Mouse (Mus musculus): ENCODE results near the gene Gm20388.
A peak's percentile ranks its signal among the peaks of the same experiment; 100 is the strongest.

The Gm20388 gene

GRCm38 (mm10) chr8:120507290-120507689 lies 596.6 kb downstream of the Gm20388 start:
- DNase-seq (ENCODE audit: extremely low read depth, insufficient read length, low spot score): no peak

GRCm38 (mm10) chr8:120509136-120510034 lies 598.7 kb downstream of the Gm20388 start:
- DNase-seq (ENCODE audit: extremely low read depth, insufficient read length, low spot score): no peak

GRCm38 (mm10) chr8:120510035-120510416 lies 599.4 kb downstream of the Gm20388 start:
- no peak for DNase-seq (ENCODE audit: extremely low read depth, insufficient read length, low spot score)

GRCm38 (mm10) chr8:120510863-120511457 lies 600.3 kb downstream of the Gm20388 start:
- no peak for DNase-seq (ENCODE audit: extremely low read depth, insufficient read length, low spot score)

- DNase-seq (ENCODE audit: extremely low read depth, insufficient read length, low spot score): no peak
Measured at GRCm38 (mm10) chr8:120511737-120512136, 601.1 kb downstream of the Gm20388 start.

- DNase-seq (ENCODE audit: extremely low read depth, insufficient read length, low spot score): no peak
Measured at GRCm38 (mm10) chr8:120512326-120512725, 601.7 kb downstream of the Gm20388 start.

- DNase-seq (ENCODE audit: extremely low read depth, insufficient read length, low spot score): no peak
Measured at GRCm38 (mm10) chr8:120513145-120513544, 602.5 kb downstream of the Gm20388 start.

GRCm38 (mm10) chr8:120513638-120514461 lies 603.2 kb downstream of the Gm20388 start:
- DNase-seq (ENCODE audit: extremely low read depth, insufficient read length, low spot score): no peak

- DNase-seq (ENCODE audit: extremely low read depth, insufficient read length, low spot score): no peak
Measured at GRCm38 (mm10) chr8:120515214-120515613, 604.6 kb downstream of the Gm20388 start.

GRCm38 (mm10) chr8:120515650-120516049 lies 605.0 kb downstream of the Gm20388 start:
- no peak for DNase-seq (ENCODE audit: extremely low read depth, insufficient read length, low spot score)

- no peak for DNase-seq (ENCODE audit: extremely low read depth, insufficient read length, low spot score)
Measured at GRCm38 (mm10) chr8:120516182-120516755, 605.6 kb downstream of the Gm20388 start.

GRCm38 (mm10) chr8:120517666-120518410 lies 607.2 kb downstream of the Gm20388 start:
- DNase-seq (ENCODE audit: extremely low read depth, insufficient read length, low spot score): no peak

GRCm38 (mm10) chr8:120518736-120519534 lies 608.3 kb downstream of the Gm20388 start:
- DNase-seq (ENCODE audit: extremely low read depth, insufficient read length, low spot score): peak; percentile 56

GRCm38 (mm10) chr8:120520287-120520686 lies 609.6 kb downstream of the Gm20388 start:
- no peak for DNase-seq (ENCODE audit: extremely low read depth, insufficient read length, low spot score)

GRCm38 (mm10) chr8:120520707-120521590 lies 610.3 kb downstream of the Gm20388 start:
- no peak for DNase-seq (ENCODE audit: extremely low read depth, insufficient read length, low spot score)

GRCm38 (mm10) chr8:120521591-120521965 lies 610.9 kb downstream of the Gm20388 start:
- DNase-seq (ENCODE audit: extremely low read depth, insufficient read length, low spot score): no peak

- DNase-seq (ENCODE audit: extremely low read depth, insufficient read length, low spot score): no peak
Measured at GRCm38 (mm10) chr8:120523641-120524040, 613.0 kb downstream of the Gm20388 start.

GRCm38 (mm10) chr8:120525135-120525534 lies 614.5 kb downstream of the Gm20388 start:
- DNase-seq (ENCODE audit: extremely low read depth, insufficient read length, low spot score): no peak

Measured in 3134 (cell line).